Mouse (Mus musculus): ENCODE results near the gene Gm8947.

DNA sequence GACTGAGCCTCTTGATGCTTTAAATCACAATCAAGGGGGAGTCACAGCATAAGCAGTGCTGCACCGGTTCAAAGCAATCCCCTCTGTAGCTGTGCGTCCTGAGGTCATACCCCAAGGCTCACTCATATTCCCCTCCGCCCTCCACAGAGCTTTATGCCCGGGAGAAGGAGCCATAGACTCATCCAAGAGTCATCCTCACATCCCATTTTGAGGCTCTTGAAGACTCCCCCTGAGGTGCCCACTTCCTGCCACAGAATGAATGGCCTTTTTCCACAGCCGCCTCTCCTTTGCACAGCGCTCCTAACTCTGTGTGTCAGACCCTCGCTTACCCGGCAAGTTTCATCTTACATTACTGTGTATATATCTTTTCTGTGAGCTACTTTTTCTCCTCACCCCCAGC is 35.3 kb downstream of the Gm8947 start:
- TF ChIP-seq POLR2A (IDR thresholded peaks at IDR 0.05; ENCODE audit: insufficient read length, low read depth) (no peak), USF1 (IDR thresholded peaks at IDR 0.05; ENCODE audit: low read depth) (no peak), TCF12 (IDR thresholded peaks at IDR 0.05; ENCODE audit: insufficient read depth, poor library complexity, severe bottlenecking) (no peak), CEBPB (IDR thresholded peaks at IDR 0.05; ENCODE audit: insufficient read depth, poor library complexity, severe bottlenecking) (no peak), MYOD1 (IDR thresholded peaks at IDR 0.05; ENCODE audit: control insufficient read depth in 1 of 3, insufficient read length in 2 of 3, low read depth in 2 of 3) (no peak), POLR2AphosphoS2 (IDR thresholded peaks at IDR 0.05; ENCODE audit: insufficient read length, low read depth) (no peak), MAX (IDR thresholded peaks at IDR 0.05; ENCODE audit: low read depth) (no peak), TCF3 (IDR thresholded peaks at IDR 0.05; ENCODE audit: insufficient read length, low read depth) (no peak)
